Mouse (Mus musculus): Measurements from ENCODE around the gene Dmbx1. TPM values are rescaled to one million over a fixed set of nuclear protein-coding genes. Genes with fewer than 3 reads are reported as not detected.

The Dmbx1 gene
- total and polyA plus RNA-seq, 3 experiments, result not detected

DNA sequence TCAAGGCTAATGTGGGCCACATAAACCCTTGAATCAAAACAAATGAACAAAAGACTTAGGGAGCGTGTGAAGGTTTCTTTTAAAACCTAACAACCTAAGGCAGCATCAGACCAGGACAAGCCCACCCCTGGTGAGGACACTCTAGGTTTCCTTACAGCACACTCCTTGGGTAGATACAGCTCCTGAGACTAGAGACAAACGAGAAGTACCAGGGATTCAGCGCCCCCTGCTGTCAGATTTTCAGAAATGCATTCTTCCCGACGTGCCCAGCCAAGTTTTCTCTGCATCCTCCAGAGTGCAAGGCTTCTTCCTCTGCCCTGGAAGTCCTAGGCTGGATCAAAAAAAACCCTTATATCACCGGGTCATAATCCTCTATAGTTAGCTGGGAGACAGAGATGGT, 13.0 kb upstream of the Dmbx1 start:
- intact Hi-C loops (cut with DNase I), result loop anchor here (1.0 kb wide), 2 partner anchors 49 to 221 kb away; no protein-coding TSS in a partner anchor
- Histone ChIP-seq H3K36me3 (ENCODE audit: control insufficient read depth, insufficient read depth, low read length) (no peaks in the 10 kb centered on the region), H3K79me2 (replicated peaks; ENCODE audit: control insufficient read depth, insufficient read depth, low read length) (no peaks in the 10 kb centered on the region), H3K27ac (no peak overlapping the region), H3K4me1 (ENCODE audit: control insufficient read depth, insufficient read depth, low read length) (no peaks in the 10 kb centered on the region), H3K27me3 (ENCODE audit: control insufficient read depth, insufficient read depth, low read length) (peaks cover 6% of the 10 kb centered on the region; the same call in 1 of the 2 replicates), H3K9ac (ENCODE audit: low read depth, low read length) (no peak overlapping the region), H3K4me3 (no peak overlapping the region)
- TF ChIP-seq POLR2A (IDR thresholded peaks at IDR 0.05; ENCODE audit: insufficient read depth, low read depth, low read length), result no peak
- peak; percentile 87 for TF ChIP-seq CTCF (IDR thresholded peaks at IDR 0.05)
- no peak for TF ChIP-seq EP300 (IDR thresholded peaks at IDR 0.05; ENCODE audit: insufficient read depth, low read depth, low read length)
- 15% methylated on average over 6 of the region's 6 CpGs for WGBS
- peak; percentile 38 to 58 for DNase-seq

DNA sequence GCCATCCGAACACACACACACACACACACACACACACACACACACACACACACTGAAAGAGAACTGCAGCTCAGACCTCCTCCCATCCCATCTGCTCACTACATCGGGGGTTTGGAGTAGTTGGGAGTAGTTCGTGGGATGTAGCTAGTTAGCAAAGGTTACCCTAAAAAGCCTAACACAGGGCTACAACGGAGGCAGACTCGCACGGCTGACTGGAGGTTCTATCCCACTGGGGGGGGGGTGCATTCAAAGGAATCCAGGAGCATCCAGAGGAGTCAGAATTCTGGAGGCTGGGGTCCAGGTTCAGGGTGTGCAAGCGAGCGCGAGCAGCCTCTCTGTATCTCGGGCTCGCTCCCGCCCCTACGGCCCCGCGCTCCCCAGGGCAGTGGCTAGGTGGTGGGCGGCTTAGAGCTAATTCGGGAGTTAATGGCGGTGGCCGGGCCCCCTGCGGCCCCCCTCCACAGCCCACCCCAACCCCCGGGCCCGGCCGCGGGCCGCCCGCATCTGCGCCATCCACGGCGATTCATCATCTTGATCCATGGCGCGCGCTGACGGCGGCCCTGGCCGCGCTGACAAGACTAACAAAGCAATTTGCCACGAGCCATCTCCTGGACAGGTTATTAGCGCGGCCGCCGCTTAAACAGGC, 4.1 kb upstream of the Dmbx1 start:
- no peak for DNase-seq
- intact Hi-C loops (cut with DNase I), result no loop called here
- no peaks in the 10 kb centered on the region for H3K79me2 ChIP-seq (replicated peaks; ENCODE audit: control insufficient read depth, insufficient read depth, low read length)
- H3K4me3 ChIP-seq, result no peak overlapping the region
- H3K27ac ChIP-seq, result no peak overlapping the region
- H3K9ac ChIP-seq (ENCODE audit: low read depth, low read length), result no peak overlapping the region
- H3K27me3 ChIP-seq (ENCODE audit: control insufficient read depth, insufficient read depth, low read length), result peaks cover 28% of the 10 kb centered on the region
- no peaks in the 10 kb centered on the region for H3K36me3 ChIP-seq (ENCODE audit: control insufficient read depth, insufficient read depth, low read length)
- TF ChIP-seq EP300 (IDR thresholded peaks at IDR 0.05; ENCODE audit: insufficient read depth, low read depth, low read length) (no peak), POLR2A (IDR thresholded peaks at IDR 0.05; ENCODE audit: insufficient read depth, low read depth, low read length) (no peak), CTCF (IDR thresholded peaks at IDR 0.05) (no peak)
- WGBS, result 3% methylated on average over 41 of the region's 41 CpGs
- 0 out of 2 replicates have a peak, but pooled peaks cover 2% of the 10 kb centered on the region for H3K4me1 ChIP-seq (ENCODE audit: control insufficient read depth, insufficient read depth, low read length)

DNA sequence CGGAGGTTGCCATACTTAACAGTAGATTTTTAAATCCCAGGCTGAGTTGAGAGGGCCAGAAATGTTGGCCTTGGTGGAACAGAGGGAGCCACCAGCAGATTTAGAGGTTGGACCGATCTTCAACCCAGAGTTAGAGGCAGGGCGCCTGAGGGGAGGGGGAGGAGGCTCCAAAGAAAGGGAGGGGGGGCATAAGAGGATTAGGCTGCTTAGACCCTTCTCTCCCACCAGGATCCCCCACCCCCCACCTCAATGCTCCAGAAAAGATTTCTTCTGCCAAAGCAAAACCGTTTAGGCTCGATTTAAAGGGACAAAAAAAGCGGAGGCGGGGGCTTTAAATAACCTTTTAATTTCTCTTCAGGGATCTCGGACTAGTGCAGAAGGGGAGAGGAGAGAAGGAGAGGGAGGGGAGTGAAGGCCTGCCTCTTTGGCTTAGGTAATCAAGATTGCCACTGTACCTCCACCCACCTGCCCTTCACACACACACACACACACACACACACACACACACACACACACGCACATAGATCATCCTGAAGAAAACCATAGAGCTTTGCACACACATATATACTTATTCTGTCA, 1.6 kb upstream of the Dmbx1 start:
- H3K27me3 ChIP-seq (ENCODE audit: control insufficient read depth, insufficient read depth, low read length), result peaks cover 37% of the 10 kb centered on the region
- no peaks in the 10 kb centered on the region for H3K36me3 ChIP-seq (ENCODE audit: control insufficient read depth, insufficient read depth, low read length)
- DNase-seq, result no peak
- no peak overlapping the region for H3K27ac ChIP-seq
- H3K4me1 ChIP-seq (ENCODE audit: control insufficient read depth, insufficient read depth, low read length), result 0 out of 2 replicates have a peak, but pooled peaks cover 2% of the 10 kb centered on the region
- intact Hi-C loops (cut with DNase I), result no loop called here
- H3K79me2 ChIP-seq (replicated peaks; ENCODE audit: control insufficient read depth, insufficient read depth, low read length), result no peaks in the 10 kb centered on the region
- H3K9ac ChIP-seq (ENCODE audit: low read depth, low read length), result no peak overlapping the region
- TF ChIP-seq CTCF (IDR thresholded peaks at IDR 0.05), result no peak
- TF ChIP-seq POLR2A (IDR thresholded peaks at IDR 0.05; ENCODE audit: insufficient read depth, low read depth, low read length), result no peak
- TF ChIP-seq EP300 (IDR thresholded peaks at IDR 0.05; ENCODE audit: insufficient read depth, low read depth, low read length), result no peak
- H3K4me3 ChIP-seq, result no peak overlapping the region
- 15% methylated on average over 9 of the region's 9 CpGs for WGBS

DNA sequence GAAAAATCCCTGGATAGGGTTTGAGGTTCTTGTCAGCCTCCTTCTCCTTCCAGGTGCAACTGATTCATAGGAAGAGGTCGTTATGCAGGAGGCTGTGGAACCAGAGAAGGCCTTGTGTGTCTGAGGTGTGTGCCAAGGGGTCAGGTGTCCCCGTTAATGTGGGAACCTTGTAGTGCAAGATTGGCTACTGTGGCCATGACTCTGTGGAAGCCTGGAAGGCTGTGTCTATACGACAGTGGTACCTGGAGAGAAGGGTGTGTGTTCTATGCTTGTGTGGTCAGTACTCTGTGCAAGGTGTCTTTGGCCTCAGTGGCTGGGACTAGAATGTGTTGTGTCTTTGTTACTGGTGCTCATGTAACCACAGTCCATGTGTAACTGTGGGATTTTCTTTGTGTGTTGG, 955 bp upstream of the Dmbx1 start:
- H3K79me2 ChIP-seq (replicated peaks; ENCODE audit: control insufficient read depth, insufficient read depth, low read length), result no peaks in the 10 kb centered on the region
- H3K4me3 ChIP-seq, result no peak overlapping the region
- H3K27ac ChIP-seq, result no peak overlapping the region
- intact Hi-C loops (cut with DNase I), result no loop called here
- DNase-seq, result no peak
- 15% methylated on average over 3 of the region's 3 CpGs for WGBS
- 0 out of 2 replicates have a peak, but pooled peaks cover 2% of the 10 kb centered on the region for H3K4me1 ChIP-seq (ENCODE audit: control insufficient read depth, insufficient read depth, low read length)
- no peak for TF ChIP-seq POLR2A (IDR thresholded peaks at IDR 0.05; ENCODE audit: insufficient read depth, low read depth, low read length)
- TF ChIP-seq EP300 (IDR thresholded peaks at IDR 0.05; ENCODE audit: insufficient read depth, low read depth, low read length), result no peak
- TF ChIP-seq CTCF (IDR thresholded peaks at IDR 0.05), result no peak
- peaks cover 42% of the 10 kb centered on the region for H3K27me3 ChIP-seq (ENCODE audit: control insufficient read depth, insufficient read depth, low read length)
- H3K36me3 ChIP-seq (ENCODE audit: control insufficient read depth, insufficient read depth, low read length), result no peaks in the 10 kb centered on the region
- no peak overlapping the region for H3K9ac ChIP-seq (ENCODE audit: low read depth, low read length)

DNA sequence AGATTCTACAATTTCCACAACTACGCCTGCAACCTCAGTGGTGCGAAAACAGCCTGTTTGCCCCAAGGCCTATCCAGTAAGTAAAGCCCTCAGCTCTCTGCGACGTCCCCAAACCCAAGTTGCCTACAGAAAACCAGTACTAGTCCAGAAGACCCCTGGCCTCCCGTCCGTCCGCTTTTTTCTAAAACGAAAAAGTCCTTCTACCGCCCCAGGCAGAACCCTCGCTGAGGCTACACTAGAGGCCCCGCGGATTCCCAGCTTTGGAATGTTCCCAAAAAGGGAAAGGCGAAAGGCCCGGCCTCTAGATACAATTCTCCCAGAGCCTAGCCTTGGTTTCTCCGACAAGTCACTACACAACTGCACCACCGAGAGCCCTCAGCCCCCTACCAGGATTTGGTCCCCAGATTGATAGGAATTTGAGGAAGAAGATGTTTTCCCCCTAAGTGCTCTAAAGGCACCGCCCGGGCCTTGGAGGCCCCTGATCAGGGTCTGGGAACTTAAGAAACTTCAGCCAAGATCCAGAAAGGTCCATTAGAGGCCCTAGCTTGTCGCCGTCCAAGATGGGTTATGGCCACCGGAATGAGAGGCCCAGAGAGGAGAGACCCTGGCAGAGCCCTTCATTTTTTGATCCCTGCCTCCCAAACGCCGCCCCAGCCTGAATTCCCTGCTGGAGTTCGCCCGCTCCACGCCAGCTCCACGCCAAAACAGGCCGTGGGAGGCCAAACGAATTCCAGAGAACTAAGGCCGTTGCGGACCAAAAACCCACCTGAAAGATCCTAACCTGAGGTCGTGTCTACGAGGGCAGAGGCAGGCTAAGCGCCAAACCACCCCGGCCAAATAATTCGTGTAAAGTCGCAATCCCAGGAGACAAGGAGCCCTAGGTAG, 1.2 kb downstream of the Dmbx1 start:
- 8% methylated on average over 37 of the region's 37 CpGs for WGBS
- DNase-seq, result peak; percentile 37 to 53
- Histone ChIP-seq H3K27me3 (ENCODE audit: control insufficient read depth, insufficient read depth, low read length) (peaks cover 52% of the 10 kb centered on the region), H3K4me1 (ENCODE audit: control insufficient read depth, insufficient read depth, low read length) (0 out of 2 replicates have a peak, but pooled peaks cover 2% of the 10 kb centered on the region), H3K4me3 (no peak overlapping the region), H3K27ac (no peak overlapping the region), H3K36me3 (ENCODE audit: control insufficient read depth, insufficient read depth, low read length) (no peaks in the 10 kb centered on the region), H3K9ac (ENCODE audit: low read depth, low read length) (no peak overlapping the region), H3K79me2 (replicated peaks; ENCODE audit: control insufficient read depth, insufficient read depth, low read length) (no peaks in the 10 kb centered on the region)
- intact Hi-C loops (cut with DNase I), result no loop called here
- TF ChIP-seq POLR2A (IDR thresholded peaks at IDR 0.05; ENCODE audit: insufficient read depth, low read depth, low read length) (no peak), EP300 (IDR thresholded peaks at IDR 0.05; ENCODE audit: insufficient read depth, low read depth, low read length) (no peak)

All from heart, adult 2 months (tissue).